Mouse (Mus musculus) heart, adult 2 months (tissue): ENCODE data around the gene Rgs9.
"Not testable (repeated sequence)": the region's sequence is repeated elsewhere in the genome, so short reads cannot be mapped to it uniquely, and the experiment has no call there.

Experiments used
- CTCF ChIP-seq: fragments of 200-600 bp; IDR thresholded peaks from 2 replicates; pipeline ENCODE4 v1.8.1; 2022; ENCODE audit warnings: antibody characterized with exemption, mild to moderate bottlenecking, moderate library complexity
- EP300 ChIP-seq: fragments of 200-500 bp; IDR thresholded peaks from 2 replicates; pipeline ENCODE4 v1.6.1; 2011; ENCODE audit warnings: low read depth, low read length, control low read depth; ENCODE audit not compliant: insufficient read depth
- POLR2A ChIP-seq: fragments of 200-500 bp; IDR thresholded peaks from 2 replicates; pipeline ENCODE4 v1.6.1; 2011; ENCODE audit warnings: mild to moderate bottlenecking, low read depth, low read length, control low read depth; ENCODE audit not compliant: insufficient read depth

GRCm38 (mm10) chr11:109342666-109343065, 44.7 kb upstream of the Rgs9 start:
- not testable (repeated sequence) for TF ChIP-seq CTCF, EP300, POLR2A
